Mouse (Mus musculus) stomach, postnatal 0 days (tissue): ENCODE measurements at regions not wholly inside any gene's neighbourhood (a gene's known extent, or its start where the extent isn't known, plus 50 kb on each side); places are given as distances from the start of the nearest gene placed in this dataset.
"Not testable (repeated sequence)": the region's sequence is repeated elsewhere in the genome, so short reads cannot be mapped to it uniquely, and the experiment has no call there.

Experiments
- ATAC-seq: fragments of 200-750 bp; cut with Nextera tagmentation; 2 replicates; pipeline ENCODE4 v1.8.0; 2017; ENCODE audit not compliant: low FRiP score, low TSS enrichment
- DNase-seq: peaks from one replicate; pipeline ENCODE4 v3.0.0-alpha.2; 2016; ENCODE audit warnings: low spot score
- H3K27ac ChIP-seq: fragments of 300-500 bp; sonication (generic); replicated peaks from 2 replicates; pipeline ENCODE4 v1.5.1; 2014; ENCODE audit warnings: mild to moderate bottlenecking, control low read depth
- H3K27me3 ChIP-seq: fragments of 300-500 bp; sonication (generic); 2 replicates; pipeline ENCODE4 v1.6.1; 2014; ENCODE audit warnings: low read length; ENCODE audit not compliant: control insufficient read depth, insufficient read depth
- H3K36me3 ChIP-seq: fragments of 300-500 bp; sonication (generic); 2 replicates; pipeline ENCODE4 v1.6.1; 2014; ENCODE audit warnings: low read length, mixed read lengths; ENCODE audit not compliant: control insufficient read depth, insufficient read depth
- H3K4me1 ChIP-seq: fragments of 300-500 bp; sonication (generic); replicated peaks from 2 replicates; pipeline ENCODE4 v1.6.1; 2014; ENCODE audit warnings: antibody characterized with exemption; ENCODE audit not compliant: control insufficient read depth, insufficient read depth
- H3K4me2 ChIP-seq: fragments of 300-500 bp; sonication (generic); replicated peaks from 2 replicates; pipeline ENCODE4 v1.6.1; 2014; ENCODE audit warnings: low read depth, mild to moderate bottlenecking, control low read depth, moderate library complexity
- H3K4me3 ChIP-seq: fragments of 300-500 bp; sonication (generic); 2 replicates; pipeline ENCODE4 v1.5.1; 2014; ENCODE audit warnings: low read depth, low read length, control low read depth
- H3K9ac ChIP-seq: fragments of 300-500 bp; sonication (generic); 2 replicates; pipeline ENCODE4 v1.6.1; 2014; ENCODE audit warnings: mild to moderate bottlenecking, low read length, control low read depth, mixed read lengths
- H3K9me3 ChIP-seq: fragments of 300-500 bp; sonication (generic); 2 replicates; pipeline ENCODE4 v1.6.1; 2016; ENCODE audit warnings: low read length; ENCODE audit not compliant: control insufficient read depth
- CTCF ChIP-seq: IDR thresholded peaks from 2 replicates; pipeline ENCODE4 v1.5.1; 2016; ENCODE audit warnings: antibody characterized with exemption, low read depth, mild to moderate bottlenecking, moderate library complexity
- WGBS: fragments of 180-500 bp; shearing (Covaris S2); extraction: QIAGEN DNeasy Blood & Tissue Kit; methylation state at CpG from one replicate; pipeline ENCODE4 v1.1.7; 2014; 5-methylcytosine and 5-hydroxymethylcytosine counted together

DNA sequence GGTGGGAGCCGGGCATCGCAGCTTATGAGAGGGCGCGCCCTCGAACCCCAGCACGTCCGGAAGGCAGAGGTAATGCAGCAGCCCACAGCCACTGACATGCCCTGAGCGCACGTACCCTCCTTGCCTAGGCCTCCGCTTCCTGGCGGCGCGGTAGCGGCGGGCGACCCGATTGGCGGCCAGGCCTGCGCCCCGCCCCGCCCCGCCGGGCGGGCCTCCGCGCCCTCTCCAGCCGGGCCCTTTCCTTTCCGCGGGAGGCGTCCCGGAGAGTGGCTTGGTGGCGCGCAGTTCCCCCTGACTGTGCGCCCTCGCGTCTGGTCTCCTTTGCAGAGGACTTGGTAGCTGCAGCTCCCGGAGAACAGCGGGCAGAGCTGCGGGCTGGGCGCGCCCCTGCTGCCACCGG lies 461.1 kb downstream of the Gm21863 start:
- not testable (repeated sequence) for H3K9me3 ChIP-seq, H3K4me3 ChIP-seq, H3K27ac ChIP-seq, DNase-seq, H3K4me1 ChIP-seq, ATAC-seq, H3K4me2 ChIP-seq, H3K27me3 ChIP-seq, H3K9ac ChIP-seq, H3K36me3 ChIP-seq
- 8% methylated on average over 29 of the region's 42 CpGs for WGBS

DNA sequence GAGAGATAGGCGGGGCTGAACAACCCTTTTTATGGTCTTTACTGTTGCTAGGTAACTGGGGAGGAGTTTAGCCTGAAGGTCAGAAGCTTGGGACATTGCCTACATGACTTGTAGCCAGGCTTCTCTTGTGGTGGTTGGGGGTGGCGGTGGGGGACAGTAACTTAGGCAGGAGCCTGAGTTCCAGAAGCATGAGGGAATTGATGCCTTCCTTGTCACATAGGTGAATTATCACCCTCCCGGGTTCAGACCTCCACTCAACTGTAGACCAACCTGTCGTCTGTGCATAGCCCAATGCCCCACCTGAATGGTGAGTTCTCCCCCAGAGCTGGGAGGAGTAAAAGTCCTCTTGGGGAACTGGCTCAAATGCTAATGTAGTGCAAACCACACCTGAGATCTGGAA lies 472.1 kb downstream of the Gm21863 start:
- H3K9ac ChIP-seq, H3K9me3 ChIP-seq, H3K27me3 ChIP-seq, H3K36me3 ChIP-seq, H3K4me2 ChIP-seq, ATAC-seq, H3K27ac ChIP-seq, H3K4me3 ChIP-seq, DNase-seq, H3K4me1 ChIP-seq: not testable (repeated sequence)
- 85% methylated on average over 3 of the region's 4 CpGs for WGBS

DNA sequence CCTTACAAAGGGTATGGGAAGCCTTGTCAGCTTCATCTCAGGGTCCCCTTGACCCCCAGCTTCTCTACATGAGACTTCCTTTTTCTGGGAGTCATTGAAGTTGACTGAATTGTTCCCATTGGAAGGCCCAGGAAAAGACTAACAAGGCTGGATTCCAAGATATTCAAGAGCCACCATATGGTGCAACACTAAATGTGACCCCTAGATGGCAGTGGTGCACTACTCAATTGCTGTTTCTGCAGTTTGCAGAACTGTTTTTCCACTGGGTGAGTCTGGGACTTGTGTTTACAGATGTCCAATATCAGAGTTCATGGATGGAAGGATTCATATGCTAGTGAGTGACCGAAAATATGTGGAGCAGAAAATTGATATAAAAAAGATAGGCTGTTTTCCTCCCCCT lies 510.3 kb downstream of the Gm21863 start:
- not testable (repeated sequence) for H3K36me3 ChIP-seq, H3K4me1 ChIP-seq, H3K9ac ChIP-seq, H3K27ac ChIP-seq, ATAC-seq, H3K9me3 ChIP-seq, H3K4me3 ChIP-seq, H3K4me2 ChIP-seq, H3K27me3 ChIP-seq
- peak; percentile 10 for DNase-seq
- TF ChIP-seq CTCF: peak; percentile 56
- 63% methylated on average over 1 of the region's 1 CpGs for WGBS
